Mouse (Mus musculus) ES-Bruce4 (cell line): ENCODE measurements at regions not wholly inside any gene's neighbourhood (a gene's known extent, or its start where the extent isn't known, plus 50 kb on each side); places are given as distances from the start of the nearest gene placed in this dataset.

Experiments used
- H3K27ac ChIP-seq: 2 replicates; pipeline ENCODE4 v1.5.1; 2012; ENCODE audit warnings: low read length, inconsistent platforms; ENCODE audit not compliant: insufficient read depth
- H3K27me3 ChIP-seq: 2 replicates; pipeline ENCODE4 v1.6.1; 2012; ENCODE audit warnings: mild to moderate bottlenecking, low read length, inconsistent platforms; ENCODE audit not compliant: control insufficient read depth, poor library complexity, insufficient read depth, severe bottlenecking
- H3K36me3 ChIP-seq: 2 replicates; pipeline ENCODE4 v1.6.1; 2012; ENCODE audit warnings: inconsistent platforms, mild to moderate bottlenecking, low read length, moderate library complexity; ENCODE audit not compliant: control insufficient read depth, poor library complexity, insufficient read depth, severe bottlenecking
- H3K4me1 ChIP-seq: one replicate; pipeline ENCODE4 v1.8.1; 2011; ENCODE audit warnings: low read length; ENCODE audit not compliant: control insufficient read depth, insufficient read depth
- H3K4me3 ChIP-seq: 2 replicates; pipeline ENCODE4 v1.5.1; 2011; ENCODE audit warnings: low read depth, mild to moderate bottlenecking, low read length
- H3K9ac ChIP-seq: 2 replicates; pipeline ENCODE4 v1.6.1; 2012; ENCODE audit warnings: low read depth, mild to moderate bottlenecking, inconsistent platforms; ENCODE audit not compliant: poor library complexity, severe bottlenecking
- H3K9me3 ChIP-seq: replicated peaks from 2 replicates; pipeline ENCODE4 v1.6.1; 2012; ENCODE audit warnings: mild to moderate bottlenecking, low read length, inconsistent platforms; ENCODE audit not compliant: control insufficient read depth, poor library complexity, insufficient read depth, severe bottlenecking
- CTCF ChIP-seq: IDR thresholded peaks from one replicate; pipeline ENCODE4 v1.8.1; 2011; ENCODE audit warnings: low read depth, low read length
- EP300 ChIP-seq: IDR thresholded peaks from 2 replicates; pipeline ENCODE4 v1.6.1; 2011; ENCODE audit warnings: low read depth, low read length; ENCODE audit not compliant: insufficient read depth
- POLR2A ChIP-seq: IDR thresholded peaks from one replicate; pipeline ENCODE4 v1.8.1; 2011; ENCODE audit warnings: low read length; ENCODE audit not compliant: insufficient read depth

DNA sequence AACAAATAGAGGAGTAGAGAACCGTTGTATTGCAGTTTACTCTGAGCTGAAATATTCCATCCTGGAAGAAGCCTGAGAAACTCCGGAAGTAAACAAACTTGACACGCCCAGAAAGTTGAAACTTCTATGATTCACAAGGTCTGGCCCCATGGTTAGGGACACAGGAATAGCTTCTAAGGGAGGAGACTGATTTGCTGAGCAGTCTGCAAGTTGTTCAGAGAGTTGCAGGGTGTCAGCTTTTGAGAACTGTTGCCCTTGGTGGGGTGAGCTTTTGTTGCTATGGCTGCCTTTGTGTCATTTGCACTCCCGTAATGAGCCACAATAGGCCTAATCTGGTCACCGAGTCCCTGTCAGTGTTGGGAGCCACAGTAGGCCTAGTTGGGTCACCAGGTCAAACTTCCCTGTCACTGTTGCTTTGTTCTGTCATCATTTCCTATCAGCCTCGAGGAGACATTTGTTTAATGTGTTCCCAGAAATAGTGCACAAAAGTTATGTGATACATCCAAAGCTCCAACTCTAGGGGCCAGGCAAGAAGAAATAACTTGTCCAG, 443.9 kb downstream of the 1810013L24Rik start:
- 0 out of 2 replicates have a peak, but pooled peaks cover under 1% of the 10 kb centered on the region for H3K36me3 ChIP-seq
- H3K9ac ChIP-seq, result no peak overlapping the region
- H3K27me3 ChIP-seq, result no peaks in the 10 kb centered on the region
- no peaks in the 10 kb centered on the region; the same call in 1 of the 2 replicates for H3K9me3 ChIP-seq
- peaks cover 5% of the 10 kb centered on the region for H3K4me1 ChIP-seq
- no peak overlapping the region for H3K4me3 ChIP-seq
- TF ChIP-seq EP300, result 0 out of 2 replicates have a peak, but pooled peaks have one; percentile 30
- no peak for TF ChIP-seq CTCF
- no peak overlapping the region for H3K27ac ChIP-seq

DNA sequence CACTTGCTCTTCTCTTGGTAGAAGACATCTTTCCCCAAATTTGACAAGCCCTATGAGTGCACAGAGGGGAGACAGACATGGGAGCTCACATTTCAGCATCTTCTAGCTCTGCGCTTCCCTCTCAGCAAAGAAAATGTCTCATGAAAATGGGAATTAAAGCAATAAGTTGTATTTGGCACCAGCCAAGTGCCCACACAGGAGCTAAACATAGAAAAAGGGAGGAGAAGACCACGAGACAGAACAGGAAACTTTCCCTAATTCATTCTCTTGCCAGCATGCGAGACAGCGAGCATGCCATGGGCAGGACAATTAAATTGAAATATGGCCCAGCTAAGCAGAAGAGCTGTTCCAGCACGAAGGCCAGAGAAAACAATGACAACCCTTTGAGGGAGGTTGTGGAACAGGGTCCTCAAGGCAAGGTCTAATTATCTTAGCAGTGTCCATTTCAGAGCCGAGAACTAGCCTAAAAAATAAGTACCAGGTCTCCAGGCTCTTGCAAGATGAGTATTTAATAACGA, 444.7 kb downstream of the 1810013L24Rik start:
- Histone ChIP-seq H3K9me3 (no peaks in the 10 kb centered on the region; the same call in 1 of the 2 replicates), H3K9ac (no peak overlapping the region), H3K27me3 (no peaks in the 10 kb centered on the region), H3K4me1 (peaks cover 5% of the 10 kb centered on the region), H3K27ac (no peak overlapping the region), H3K36me3 (no peaks in the 10 kb centered on the region), H3K4me3 (no peak overlapping the region)
- TF ChIP-seq EP300 (no peak), CTCF (no peak), POLR2A (no peak)

DNA sequence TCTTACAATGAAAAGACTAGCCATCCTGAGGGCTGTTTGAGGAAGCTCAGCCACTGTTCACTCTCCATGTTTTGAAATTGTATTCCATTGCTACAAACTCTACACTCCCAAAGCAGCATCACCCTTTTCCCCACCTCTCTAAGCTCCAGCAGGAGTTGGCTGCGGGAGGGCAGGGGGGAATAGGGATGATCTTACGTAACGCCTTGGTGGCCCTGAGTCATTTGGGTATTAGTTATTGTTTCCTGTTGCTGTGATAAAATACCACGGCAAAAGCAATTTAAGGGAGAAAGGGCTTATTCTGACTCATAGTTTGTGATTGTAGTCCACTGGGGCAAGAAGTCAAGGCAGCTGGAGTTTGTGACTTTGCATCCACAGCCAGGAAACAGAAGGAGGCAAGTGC, 445.5 kb downstream of the 1810013L24Rik start:
- Histone ChIP-seq H3K9me3 (no peaks in the 10 kb centered on the region; the same call in 1 of the 2 replicates), H3K4me3 (no peak overlapping the region), H3K36me3 (no peaks in the 10 kb centered on the region), H3K27me3 (no peaks in the 10 kb centered on the region), H3K27ac (no peak overlapping the region), H3K4me1 (peaks cover 11% of the 10 kb centered on the region), H3K9ac (no peak overlapping the region)
- TF ChIP-seq EP300 (no peak), CTCF (no peak), POLR2A (no peak)

DNA sequence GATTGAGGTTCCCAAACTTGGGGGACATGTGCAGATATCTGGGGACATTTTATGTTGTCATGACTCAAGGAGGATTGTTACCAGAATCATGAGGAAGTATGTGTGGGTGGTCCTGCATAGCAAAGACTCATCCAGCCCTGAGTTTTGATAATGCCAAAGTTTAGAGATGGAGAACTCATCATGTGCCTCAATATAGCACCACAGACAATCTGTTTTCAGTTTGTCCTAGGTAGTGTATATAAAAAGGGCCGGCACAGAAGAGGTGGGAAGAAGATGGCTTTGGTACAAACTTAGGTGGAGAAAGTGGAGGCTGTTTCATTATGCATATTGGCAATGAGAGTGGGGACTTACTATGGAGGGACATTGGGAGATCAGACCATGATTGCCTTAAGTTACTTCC, 447.2 kb downstream of the 1810013L24Rik start:
- H3K9ac ChIP-seq, result no peak overlapping the region
- H3K9me3 ChIP-seq, result no peaks in the 10 kb centered on the region; the same call in 1 of the 2 replicates
- no peaks in the 10 kb centered on the region for H3K27me3 ChIP-seq
- TF ChIP-seq EP300 (no peak), CTCF (no peak), POLR2A (no peak)
- H3K4me3 ChIP-seq, result no peak overlapping the region
- H3K4me1 ChIP-seq, result peaks cover 11% of the 10 kb centered on the region
- H3K36me3 ChIP-seq, result no peaks in the 10 kb centered on the region
- no peak overlapping the region for H3K27ac ChIP-seq

DNA sequence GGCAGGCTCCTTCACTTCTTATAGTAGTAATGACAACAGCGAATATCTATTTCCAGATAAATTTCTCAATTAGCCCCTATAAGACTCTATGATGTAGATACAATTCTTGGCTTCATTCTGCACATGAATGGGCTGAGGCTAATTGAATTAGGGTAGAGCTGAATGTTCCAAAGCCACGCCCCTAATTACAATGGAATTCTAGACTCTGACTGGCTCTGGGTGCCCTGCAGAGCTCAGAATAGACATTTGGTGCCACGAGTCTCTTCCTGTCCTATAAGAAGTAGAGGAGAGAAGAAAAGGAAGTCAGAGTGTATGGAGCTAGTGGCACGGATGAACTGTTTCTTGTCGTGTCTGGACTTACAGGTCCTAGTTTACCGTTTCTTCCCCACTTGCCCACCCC, 449.8 kb downstream of the 1810013L24Rik start:
- TF ChIP-seq CTCF (no peak), EP300 (no peak), POLR2A (no peak)
- H3K27me3 ChIP-seq, result no peaks in the 10 kb centered on the region
- H3K9ac ChIP-seq, result no peak overlapping the region
- no peaks in the 10 kb centered on the region for H3K9me3 ChIP-seq
- peaks cover 8% of the 10 kb centered on the region for H3K4me1 ChIP-seq
- no peak overlapping the region for H3K4me3 ChIP-seq
- H3K36me3 ChIP-seq, result no peaks in the 10 kb centered on the region
- no peak overlapping the region for H3K27ac ChIP-seq

DNA sequence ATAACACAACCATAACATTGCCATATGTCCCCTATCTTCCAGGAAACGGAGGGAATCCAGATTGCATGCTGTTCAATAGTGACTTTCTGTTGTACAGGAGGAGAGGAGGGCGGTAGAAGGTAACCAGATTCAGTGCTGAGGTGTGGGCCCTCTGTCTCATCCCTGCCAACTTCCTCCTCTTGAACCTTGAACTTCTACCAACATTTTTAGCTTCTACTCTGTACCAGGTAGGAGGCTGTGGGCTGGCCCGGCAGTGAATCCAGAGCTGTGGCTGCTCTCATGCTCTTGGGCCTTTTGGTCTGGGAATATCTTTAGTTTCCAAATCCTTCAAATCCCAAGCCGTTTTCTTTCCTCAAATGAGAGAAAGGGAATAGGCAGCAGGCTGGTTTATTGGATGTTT, 450.5 kb downstream of the 1810013L24Rik start:
- Histone ChIP-seq H3K4me3 (no peak overlapping the region), H3K27ac (no peak overlapping the region), H3K9me3 (no peaks in the 10 kb centered on the region), H3K36me3 (no peaks in the 10 kb centered on the region), H3K9ac (no peak overlapping the region), H3K27me3 (no peaks in the 10 kb centered on the region), H3K4me1 (peaks cover 7% of the 10 kb centered on the region)
- TF ChIP-seq CTCF, result no peak
- TF ChIP-seq EP300, result no peak
- TF ChIP-seq POLR2A, result no peak
